In the genomic region with DNA sequence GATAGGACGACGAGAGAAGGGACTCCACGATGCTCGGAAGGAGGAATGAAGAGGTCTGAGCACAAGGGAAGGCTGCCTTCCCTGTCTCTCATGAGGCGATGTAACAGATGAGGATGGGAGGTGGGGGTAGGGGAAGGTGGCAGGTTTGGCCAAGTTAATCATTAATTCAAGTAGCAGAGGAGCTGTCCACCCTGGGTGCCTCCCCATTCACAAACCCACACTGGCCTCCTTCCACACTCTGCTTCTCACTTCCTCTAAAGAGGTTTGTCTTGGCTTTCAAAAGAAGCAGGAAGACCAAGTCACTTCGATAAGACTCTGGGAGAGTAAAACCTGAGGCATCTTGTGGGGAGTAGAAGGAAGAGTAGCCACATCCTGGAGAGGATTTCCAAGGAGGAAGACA, we compare ENCODE assay signal across 15 mouse cellular contexts.
"Had no signal": no experiment of that assay in that cellular context is flagged by ENCODE, and none has a peak within 500 bp of the region (broad histone marks: within the 10 kb centered on the region; RNA-seq: fewer than 3 reads in every experiment).

No protein-coding gene starts in this region.

- H3K27me3 ChIP-seq: liver, embryonic 13.5 days; neural tube, embryonic 15.5 days had no signal

- H3K27ac ChIP-seq: kidney, postnatal 0 days; layer of hippocampus, adult 2 months; limb, embryonic 12.5 days; liver, embryonic 13.5 days; neural tube, embryonic 15.5 days had no signal

- H3K9ac ChIP-seq: limb, embryonic 12.5 days; liver, embryonic 13.5 days; neural tube, embryonic 15.5 days had no signal

- H3K36me3 ChIP-seq: limb, embryonic 12.5 days; liver, embryonic 13.5 days; neural tube, embryonic 15.5 days had no signal

- H3K4me3 ChIP-seq: layer of hippocampus, adult 2 months; limb, embryonic 12.5 days; liver, embryonic 13.5 days; myocyte; neural tube, embryonic 15.5 days had no signal

- ATAC-seq: inflammation-experienced regulatory T-cells, adult 6 months had no signal

- H3K9me3 ChIP-seq: limb, embryonic 12.5 days; liver, embryonic 13.5 days; neural tube, embryonic 15.5 days had no signal

- H3K4me1 ChIP-seq: limb, embryonic 12.5 days had no signal

- DNase-seq: kidney, adult 8-10 months; kidney, postnatal 4 days; liver; liver, embryonic 13.5 days; lung, adult 2 months; lung, postnatal 10 days; lung, postnatal 4 days; midbrain, embryonic 14.5 days; spleen, adult 18-20 months had no signal

- H3K4me2 ChIP-seq: limb, embryonic 12.5 days; liver, embryonic 13.5 days; neural tube, embryonic 15.5 days had no signal
